ENCODE assay signal across 22 mouse cellular contexts in genomic region chr5:38333381-38333780, GRCm38 (mm10). TPM values are rescaled to one million over a fixed set of nuclear protein-coding genes. Genes with fewer than 3 reads are reported as not detected.
"Had no signal": no experiment of that assay in that cellular context is flagged by ENCODE, and none has a peak within 500 bp of the region (broad histone marks: within the 10 kb centered on the region; RNA-seq: fewer than 3 reads in every experiment).

No protein-coding gene starts in this region.

- H3K36me3 ChIP-seq: kidney, embryonic 15.5 days; liver, embryonic 13.5 days; midbrain, embryonic 12.5 days; neural tube, embryonic 13.5 days had no signal

- H3K27ac ChIP-seq: kidney, embryonic 15.5 days; liver, embryonic 13.5 days; midbrain, embryonic 12.5 days; neural tube, embryonic 13.5 days had no signal

- H3K4me3 ChIP-seq: kidney, embryonic 15.5 days; liver, embryonic 13.5 days; midbrain, embryonic 12.5 days; myocyte; neural tube, embryonic 13.5 days had no signal

- H3K27me3 ChIP-seq: kidney, embryonic 15.5 days; liver, embryonic 13.5 days; midbrain, embryonic 12.5 days; neural tube, embryonic 13.5 days had no signal

- DNase-seq: kidney, adult 11 months; kidney, adult 8-10 months; kidney, postnatal 14 days; kidney, postnatal 4 days; liver, embryonic 13.5 days; lung, adult 2 months; lung, postnatal 14 days; lung, postnatal 4 days; retina, postnatal 1 day; thymus, adult 18-20 months; thymus, postnatal 36 days had no signal

RNA-seq across cellular contexts. Expression of gene Drd5, which starts 14.2 kb away (rescaled TPM):
- total RNA-seq: liver, adult 2 months; megakaryocyte progenitor cell, adult 5-6 weeks; monocyte, adult 5-6 weeks; neutrophil, adult 5-6 weeks had no signal

RNA-seq across cellular contexts. Expression of gene Otop1, which starts 57.6 kb away (rescaled TPM):
- total RNA-seq: left cerebral cortex, adult 18-20 months; left cerebral cortex, postnatal 10 days; left cerebral cortex, postnatal 36 days; liver, adult 2 months; megakaryocyte progenitor cell, adult 5-6 weeks; monocyte, adult 5-6 weeks; neutrophil, adult 5-6 weeks had no signal
